In genomic region chr7:35740489-35741230, GRCm38 (mm10) we compare ENCODE assay signal across 8 mouse cellular contexts. TPM values are rescaled to one million over a fixed set of nuclear protein-coding genes. Genes with fewer than 3 reads are reported as not detected.
DNase-seq lines count a peak whose midpoint lies in the region; TF ChIP-seq lines count a peak whose summit lies in the region.

No protein-coding gene starts in this region.

- intact Hi-C loops in heart, adult 2 months (cut with DNase I) = no loop called here

- peak; percentile 69 for TF ChIP-seq CTCF in heart, adult 2 months (IDR thresholded peaks at IDR 0.05)
- peak; percentile 70 for TF ChIP-seq CTCF in kidney, adult 2 months (conservative IDR thresholded peaks at IDR 0.05; ENCODE audit: insufficient read depth, insufficient read length, low read depth, low read length)

- no peaks in the 10 kb centered on the region for H3K27me3 ChIP-seq in heart, adult 2 months (ENCODE audit: control insufficient read depth, insufficient read depth, low read length)
- no peaks in the 10 kb centered on the region for H3K27me3 ChIP-seq in heart, embryonic 10.5 days (ENCODE audit: insufficient read depth, poor library complexity, severe bottlenecking)
- H3K27me3 ChIP-seq in kidney, adult 2 months (replicated peaks; ENCODE audit: control insufficient read depth, insufficient read depth, low read length) = no peaks in the 10 kb centered on the region

- no peak overlapping the region for H3K9ac ChIP-seq in heart, adult 2 months (ENCODE audit: low read depth, low read length)

- H3K27ac ChIP-seq in heart, adult 2 months = no peak overlapping the region
- no peak overlapping the region for H3K27ac ChIP-seq in heart, embryonic 10.5 days
- H3K27ac ChIP-seq in kidney, adult 2 months (ENCODE audit: insufficient read depth, low read depth, low read length) = no peak overlapping the region

- no peak for TF ChIP-seq EP300 in heart, adult 2 months (IDR thresholded peaks at IDR 0.05; ENCODE audit: insufficient read depth, low read depth, low read length)

- H3K36me3 ChIP-seq in heart, adult 2 months (ENCODE audit: control insufficient read depth, insufficient read depth, low read length) = no peaks in the 10 kb centered on the region
- peaks cover 30% of the 10 kb centered on the region for H3K36me3 ChIP-seq in heart, embryonic 10.5 days
- no peaks in the 10 kb centered on the region for H3K36me3 ChIP-seq in kidney, adult 2 months (ENCODE audit: control insufficient read depth, insufficient read depth, low read length)

- H3K79me2 ChIP-seq in heart, adult 2 months (replicated peaks; ENCODE audit: control insufficient read depth, insufficient read depth, low read length) = no peaks in the 10 kb centered on the region

- H3K4me3 ChIP-seq in heart, adult 2 months = no peak overlapping the region
- no peak overlapping the region for H3K4me3 ChIP-seq in heart, embryonic 10.5 days
- no peak overlapping the region for H3K4me3 ChIP-seq in kidney, adult 2 months (ENCODE audit: insufficient read depth, low read depth, low read length)

- H3K4me1 ChIP-seq in heart, adult 2 months (ENCODE audit: control insufficient read depth, insufficient read depth, low read length) = no peaks in the 10 kb centered on the region
- H3K4me1 ChIP-seq in heart, embryonic 10.5 days = 0 out of 2 replicates have a peak, but pooled peaks cover 2% of the 10 kb centered on the region
- peaks cover 6% of the 10 kb centered on the region; the same call in 1 of the 2 replicates for H3K4me1 ChIP-seq in kidney, adult 2 months (ENCODE audit: control insufficient read depth, insufficient read depth, low read length)

- H3K9me3 ChIP-seq in heart, embryonic 10.5 days = no peaks in the 10 kb centered on the region

- TF ChIP-seq POLR2A in heart, adult 2 months (IDR thresholded peaks at IDR 0.05; ENCODE audit: insufficient read depth, low read depth, low read length) = no peak
- TF ChIP-seq POLR2A in kidney, adult 2 months (IDR thresholded peaks at IDR 0.05; ENCODE audit: low read depth, low read length) = no peak

- peak; percentile 23 to 47 for DNase-seq in heart, adult 2 months
- no peak for DNase-seq in heart, embryonic 10.5 days (ENCODE audit: low spot score)
- peak; percentile 73 for DNase-seq in right cerebral cortex, postnatal 14 days
- no peak for DNase-seq in right cerebral cortex, postnatal 25 days
- peak; percentile 35 for DNase-seq in c-Kit-positive CD71-positive TER-119-negative erythroid progenitor cells, embryonic 14.5 days (ENCODE audit: low read depth)
- peak; percentile 66 for DNase-seq in kidney, adult 2 months
- peak; percentile 48 to 72 for DNase-seq in lung, postnatal 4 days
- DNase-seq in thymus, postnatal 10 days (ENCODE audit: low spot score in 2 of 2) = peak; percentile 55 to 81

- 57% methylated on average over 5 of the region's 5 CpGs for WGBS in heart, adult 2 months
- 87% methylated on average over 5 of the region's 5 CpGs for WGBS in heart, embryonic 10.5 days
- 43% methylated on average over 5 of the region's 5 CpGs for WGBS in kidney, adult 2 months

RNA-seq across cellular contexts. Expression of gene Dpy19l3, which starts 13.6 kb away (rescaled TPM):
- total RNA-seq in heart, adult 2 months (2021) = 1 to 10 TPM; 2.6 to 4.8 TPM
- 2.2 and 3.4 TPM in 2 replicates for polyA plus RNA-seq in heart, adult 2 months (2012; rRNA removed)
- polyA plus RNA-seq in heart, embryonic 10.5 days (2016; fragmentation: Nextera tagmentation; extraction: Ambion mirVana) = 14.3 and 23.8 TPM in 2 replicates
- polyA plus RNA-seq in kidney, adult 2 months (2012; rRNA removed) = 5.8 and 6.7 TPM in 2 replicates

Comparison
In these comparisons a context has a peak if more than half of its experiments do, and no peak if none do; other contexts are left out.
1. DNase-seq: peak in heart, adult 2 months (2 of 2), right cerebral cortex, postnatal 14 days (single experiment), c-Kit-positive CD71-positive TER-119-negative erythroid progenitor cells, embryonic 14.5 days (single experiment), kidney, adult 2 months (single experiment), lung, postnatal 4 days (2 of 2) and thymus, postnatal 10 days (2 of 2); none in heart, embryonic 10.5 days (single experiment) and right cerebral cortex, postnatal 25 days (single experiment).